ENCODE assay signal across 8 mouse cellular contexts in genomic region chr4:114907951-114908828, GRCm38 (mm10). TPM values are rescaled to one million over a fixed set of nuclear protein-coding genes. Genes with fewer than 3 reads are reported as not detected.
DNase-seq lines count a peak whose midpoint lies in the region; ATAC-seq lines count a peak whose summit lies in the region.

No protein-coding gene starts in this region.

- no peaks in the 10 kb centered on the region for H3K36me3 ChIP-seq in heart, embryonic 14.5 days (ENCODE audit: control insufficient read depth, insufficient read depth, low read length)
- no peaks in the 10 kb centered on the region for H3K36me3 ChIP-seq in limb, embryonic 12.5 days

- H3K27me3 ChIP-seq in heart, embryonic 14.5 days (ENCODE audit: control insufficient read depth, insufficient read depth, low read length) = peaks cover 99% of the 10 kb centered on the region
- peaks cover 99% of the 10 kb centered on the region for H3K27me3 ChIP-seq in limb, embryonic 12.5 days

- no peaks in the 10 kb centered on the region for H3K9me3 ChIP-seq in heart, embryonic 14.5 days (ENCODE audit: control insufficient read depth, low read length)
- no peaks in the 10 kb centered on the region for H3K9me3 ChIP-seq in limb, embryonic 12.5 days

- no peak overlapping the region for H3K27ac ChIP-seq in brown adipose tissue, adult 24 weeks (replicated peaks; ENCODE audit: low read depth, low read length)
- H3K27ac ChIP-seq in heart, embryonic 14.5 days (replicated peaks in 1 of 2; ENCODE audit: control insufficient read depth in 1 of 2, insufficient read depth in 1 of 2, low read depth in 2 of 2, low read length in 2 of 2) = no peak overlapping the region
- H3K27ac ChIP-seq in limb, embryonic 12.5 days = peak overlapping the region; percentile 20; the same call in 1 of the 2 replicates

- DNase-seq in ovary, postnatal 14 days (ENCODE audit: low spot score) = peak; percentile 13
- no peak for DNase-seq in ovary, postnatal 10 days (ENCODE audit: low spot score)
- DNase-seq in natural killer cell, adult 2 months (ENCODE audit: low spot score in 2 of 2) = peak; percentile 13 to 35
- DNase-seq in thymus, postnatal 25 days = peak; percentile 65
- DNase-seq in cerebellum, adult 9-10 months = no peak

- WGBS in heart, embryonic 14.5 days = under 1% methylated on average over 101 of the region's 103 CpGs
- WGBS in limb, embryonic 12.5 days = under 1% methylated on average over 103 of the region's 103 CpGs

- peak overlapping the region; percentile 69 for H3K4me3 ChIP-seq in brown adipose tissue, adult 24 weeks (ENCODE audit: insufficient read depth, low read depth, low read length)
- H3K4me3 ChIP-seq in heart, embryonic 14.5 days (ENCODE audit: control insufficient read depth in 1 of 2, insufficient read depth in 1 of 2, low read depth in 1 of 2, low read length in 2 of 2) = peak overlapping the region; percentile 54 to 59
- H3K4me3 ChIP-seq in limb, embryonic 12.5 days (replicated peaks) = peak overlapping the region; percentile 51

- peak; percentile 41; the same call in 1 of the 2 replicates for ATAC-seq in heart, embryonic 14.5 days (ENCODE audit: insufficient number of reproducible peaks, insufficient read depth, low FRiP score, low read depth)
- ATAC-seq in limb, embryonic 12.5 days (ENCODE audit: insufficient number of reproducible peaks, insufficient read depth, low FRiP score, low TSS enrichment, low read depth) = peak; percentile 47

- H3K9ac ChIP-seq in heart, embryonic 14.5 days (ENCODE audit: low read length) = peak overlapping the region; percentile 63
- peak overlapping the region; percentile 60 for H3K9ac ChIP-seq in limb, embryonic 12.5 days (replicated peaks)

- H3K4me1 ChIP-seq in brown adipose tissue, adult 24 weeks (ENCODE audit: control insufficient read depth, insufficient read depth, insufficient read length, low read length) = no peaks in the 10 kb centered on the region
- H3K4me1 ChIP-seq in heart, embryonic 14.5 days (ENCODE audit: control insufficient read depth in 2 of 2, insufficient read depth in 2 of 2, low read length in 2 of 2) = peaks cover 3 to 6% of the 10 kb centered on the region in 2 experiments; a peak in 3 of 4 replicates
- peaks cover 31% of the 10 kb centered on the region for H3K4me1 ChIP-seq in limb, embryonic 12.5 days (replicated peaks)

- H3K4me2 ChIP-seq in heart, embryonic 14.5 days (ENCODE audit: low read length) = peak overlapping the region; percentile 91
- peak overlapping the region; percentile 73 for H3K4me2 ChIP-seq in limb, embryonic 12.5 days

RNA-seq across cellular contexts. Expression of gene Foxd2, which starts 0.5 kb away (rescaled TPM):
- polyA plus RNA-seq in brown adipose tissue, adult 24 weeks (2012; ENCODE audit: insufficient read depth, insufficient read length, missing spikeins) = not detected in 2 replicates
- not detected in 2 replicates for polyA plus RNA-seq in heart, embryonic 14.5 days (2014; fragmentation: Nextera tagmentation; extraction: Ambion mirVana)
- polyA plus RNA-seq in limb, embryonic 12.5 days (2016; fragmentation: Nextera tagmentation; extraction: Ambion mirVana) = 1.4 and 1.9 TPM in 2 replicates

RNA-seq across cellular contexts. Expression of gene Foxe3, which starts 17.6 kb away (rescaled TPM):
- polyA plus RNA-seq in brown adipose tissue, adult 24 weeks (2012; ENCODE audit: insufficient read depth, insufficient read length, missing spikeins) = not detected in 2 replicates
- polyA plus RNA-seq in heart, embryonic 14.5 days (2014; fragmentation: Nextera tagmentation; extraction: Ambion mirVana) = not detected in 2 replicates
- not detected in 2 replicates for polyA plus RNA-seq in limb, embryonic 12.5 days (2016; fragmentation: Nextera tagmentation; extraction: Ambion mirVana)

Comparison
In these comparisons a context has a peak if more than half of its experiments do, and no peak if none do; other contexts are left out.
1. DNase-seq: peak in ovary, postnatal 14 days (single experiment), natural killer cell, adult 2 months (2 of 2) and thymus, postnatal 25 days (single experiment); none in ovary, postnatal 10 days (single experiment) and cerebellum, adult 9-10 months (single experiment).
2. Peak in every context shown above with its lines, with median percentiles within 50 percentile points of each other: H3K4me3 ChIP-seq.